Mouse (Mus musculus) ES-Bruce4 (cell line): ENCODE results near the gene Ldlr.

Experiments
- CTCF ChIP-seq: IDR thresholded peaks from one replicate; pipeline ENCODE4 v1.8.1; 2011; ENCODE audit warnings: low read depth, low read length
- EP300 ChIP-seq: IDR thresholded peaks from 2 replicates; pipeline ENCODE4 v1.6.1; 2011; ENCODE audit warnings: low read depth, low read length; ENCODE audit not compliant: insufficient read depth
- POLR2A ChIP-seq: IDR thresholded peaks from one replicate; pipeline ENCODE4 v1.8.1; 2011; ENCODE audit warnings: low read length; ENCODE audit not compliant: insufficient read depth

DNA sequence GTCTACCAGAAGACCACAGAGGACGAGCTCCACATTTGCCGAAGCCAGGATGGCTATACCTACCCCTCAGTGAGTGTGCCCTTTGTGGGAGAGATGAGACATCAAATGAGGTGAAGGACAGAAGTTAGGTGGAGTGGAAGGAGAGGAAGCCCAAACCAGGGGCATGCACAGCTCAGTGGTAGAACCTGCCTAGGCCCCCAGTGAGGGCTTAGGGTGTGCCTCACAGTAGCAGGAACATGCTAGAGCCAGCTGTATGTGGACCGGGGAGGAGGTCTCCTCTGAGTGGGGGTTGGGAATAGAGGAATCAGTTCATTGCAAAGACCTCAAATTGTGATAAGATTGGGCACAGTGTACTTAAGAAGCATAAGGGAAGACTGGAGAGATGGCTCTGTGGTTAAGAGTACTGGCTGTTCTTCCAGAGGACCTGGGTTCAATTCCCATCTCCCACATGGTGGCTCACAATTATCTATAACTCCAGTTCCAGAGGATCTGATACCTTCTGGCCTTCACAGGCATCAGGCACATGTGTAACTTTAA is 24.0 kb downstream of the Ldlr start:
- TF ChIP-seq EP300 (no peak), CTCF (no peak), POLR2A (no peak)
